Mouse (Mus musculus) spleen, adult 18-20 months (tissue): ENCODE data around the gene Timm10.

ENCODE experiments used
- DNase-seq, 2 experiments: peaks; one replicate each; pipeline ENCODE4 v3.0.0; 2022; ENCODE audit warnings: mixed read lengths in 2 of 2

Gene Timm10

DNA sequence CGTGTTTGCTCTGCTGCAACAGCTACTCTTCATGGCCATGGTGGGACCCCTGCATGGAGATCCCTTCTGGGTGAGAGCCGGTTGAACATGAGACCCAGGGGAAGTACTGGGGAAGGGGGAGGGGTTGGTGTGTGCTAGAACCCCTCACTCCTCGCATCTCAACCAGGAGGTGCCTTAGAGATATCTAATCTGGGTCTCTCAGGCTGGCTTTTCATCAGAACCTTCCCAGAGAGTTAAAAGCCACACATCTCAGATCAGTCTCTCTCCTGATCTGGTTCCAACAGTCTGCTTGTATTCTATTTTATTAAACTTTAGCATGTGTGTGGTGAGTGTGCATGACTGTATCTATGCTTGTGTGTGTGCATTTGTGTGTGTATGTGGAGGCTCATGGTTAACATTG lies 34.6 kb downstream of the Timm10 start:
- no peak for DNase-seq

DNA sequence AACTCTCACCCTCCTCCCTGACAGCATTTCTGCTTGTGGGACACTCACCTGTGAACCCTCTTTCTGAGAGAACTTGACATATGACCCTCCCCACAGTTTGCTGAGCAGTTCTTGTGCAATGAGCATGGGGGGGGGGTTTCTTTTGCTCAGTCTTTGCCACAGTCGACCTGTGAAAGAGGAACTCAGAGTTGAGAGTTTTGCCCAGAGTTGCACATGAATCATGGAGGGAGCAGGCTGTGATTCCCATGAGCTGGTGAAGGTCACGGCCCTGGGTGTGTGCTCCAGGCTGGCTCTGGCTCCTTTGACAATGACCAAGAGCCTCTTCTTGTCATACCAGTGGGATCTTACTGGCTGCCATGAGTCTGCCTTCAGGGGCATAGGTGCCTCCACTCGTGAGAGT lies 35.4 kb downstream of the Timm10 start:
- DNase-seq: no peak

DNA sequence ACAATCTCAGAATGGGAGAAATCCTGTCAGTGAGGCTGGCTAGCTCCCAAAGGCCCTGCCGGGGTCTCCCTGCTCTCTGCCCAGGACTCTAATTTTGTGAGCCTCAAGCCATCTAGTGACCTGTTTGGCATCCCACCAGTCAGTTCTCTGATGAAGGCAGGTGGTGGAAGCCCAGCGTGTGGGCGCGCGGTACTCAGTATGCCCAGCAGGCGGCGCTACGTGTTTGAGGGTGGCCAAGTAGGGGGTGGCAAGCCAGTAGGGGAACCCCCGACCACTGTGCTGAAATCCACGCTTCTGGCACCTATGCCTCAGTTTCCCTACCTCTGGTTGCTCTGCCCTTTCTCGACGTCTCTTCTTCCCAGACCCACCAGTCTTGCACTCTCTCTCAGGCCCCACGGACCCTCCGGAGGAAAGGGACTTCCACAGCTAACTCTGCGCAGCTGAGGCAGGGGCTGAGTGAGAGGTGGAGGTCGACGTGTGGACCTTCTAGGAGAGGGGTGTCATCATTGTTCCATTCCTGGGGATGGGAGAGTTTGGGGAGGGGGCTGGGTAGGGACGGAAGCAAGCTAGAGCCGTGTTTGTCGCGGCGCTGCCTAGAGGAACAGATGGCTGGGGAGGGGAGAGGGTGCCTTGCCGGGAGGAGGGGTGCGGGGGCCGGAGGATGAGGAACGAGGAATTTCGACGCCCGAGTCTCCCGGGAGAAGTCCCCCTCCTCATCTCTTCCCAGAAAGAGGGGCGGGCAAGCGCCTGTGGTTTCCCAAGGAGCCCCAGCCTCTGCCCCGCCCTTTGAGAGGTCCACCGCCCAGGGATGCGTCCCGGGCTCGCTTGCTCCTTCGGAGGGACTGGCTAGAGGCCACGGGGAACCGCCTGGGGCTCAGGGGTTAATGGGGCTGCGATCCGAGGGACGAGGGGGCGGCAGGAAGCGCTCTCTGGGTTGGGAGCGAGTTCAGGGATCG lies 39.1 kb downstream of the Timm10 start:
- peak in 1 of 2 experiments; percentile 59 for DNase-seq

DNA sequence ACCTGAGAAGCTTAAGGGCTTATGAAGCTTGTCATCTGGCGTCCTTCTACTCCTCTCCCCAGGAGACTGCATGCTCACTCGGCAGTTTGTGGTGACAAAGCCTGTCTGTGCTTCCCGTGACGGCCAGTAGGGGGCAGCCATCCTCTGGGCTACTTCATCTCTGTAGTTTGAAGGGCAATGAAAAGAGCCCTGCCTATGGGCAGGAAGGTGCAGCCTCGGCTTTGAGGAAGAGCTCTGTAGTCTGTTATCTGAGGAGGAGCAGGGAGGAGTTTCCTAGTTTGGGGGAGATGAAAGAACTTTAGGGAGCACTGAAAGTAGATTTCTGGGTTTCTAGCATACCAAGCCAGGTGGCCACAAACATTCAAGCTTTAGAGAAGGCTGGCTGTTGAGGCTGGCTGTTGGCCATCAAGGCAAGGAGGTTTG lies 41.7 kb downstream of the Timm10 start:
- peak; percentile 50 to 68 for DNase-seq

DNA sequence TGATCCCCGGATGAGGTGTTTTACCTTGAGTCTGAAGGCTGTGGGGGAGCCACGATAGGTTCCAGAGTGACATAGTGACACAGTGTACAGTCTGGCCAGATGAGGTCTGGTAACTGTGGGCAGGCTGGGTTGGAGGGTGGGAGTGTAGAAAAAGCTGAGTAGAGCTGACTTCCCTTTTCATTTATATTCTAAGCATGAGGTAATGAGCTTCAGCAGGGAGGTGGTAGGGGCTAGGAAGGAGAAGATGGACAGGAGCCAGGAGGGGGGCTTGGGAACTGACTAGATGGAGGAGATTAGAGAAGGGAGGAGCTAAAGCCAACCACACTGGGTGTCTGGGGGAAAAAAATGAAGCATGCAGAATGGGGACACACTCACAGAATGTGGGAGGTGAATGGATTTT lies 42.2 kb downstream of the Timm10 start:
- DNase-seq: no peak

DNA sequence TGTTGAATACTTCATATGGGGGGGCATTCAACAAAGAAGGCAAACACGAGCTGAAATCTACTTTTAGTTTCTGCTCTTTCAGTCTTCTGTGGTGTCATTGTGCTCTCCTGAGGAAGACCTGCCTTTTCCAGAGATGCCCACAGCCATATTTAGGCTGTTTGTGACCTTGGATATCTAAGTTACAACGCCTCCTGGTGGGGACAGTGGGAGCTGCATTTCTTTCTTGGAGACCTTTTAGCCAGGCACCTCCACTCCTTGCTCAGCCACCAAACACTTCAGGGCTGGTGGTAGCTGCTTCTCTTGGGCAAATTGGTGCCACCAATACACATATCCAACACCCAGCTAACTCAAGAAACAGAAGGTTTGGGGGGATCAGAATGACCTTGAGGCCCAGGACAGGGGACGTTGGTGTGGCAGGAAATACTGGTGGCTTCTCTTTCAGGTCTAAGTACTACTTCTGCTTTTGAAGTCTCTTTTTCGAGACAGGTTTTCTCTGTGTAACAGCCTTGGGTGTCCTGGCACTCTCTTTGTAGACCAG lies 43.9 kb downstream of the Timm10 start:
- peak in 1 of 2 experiments; percentile 21 for DNase-seq

DNA sequence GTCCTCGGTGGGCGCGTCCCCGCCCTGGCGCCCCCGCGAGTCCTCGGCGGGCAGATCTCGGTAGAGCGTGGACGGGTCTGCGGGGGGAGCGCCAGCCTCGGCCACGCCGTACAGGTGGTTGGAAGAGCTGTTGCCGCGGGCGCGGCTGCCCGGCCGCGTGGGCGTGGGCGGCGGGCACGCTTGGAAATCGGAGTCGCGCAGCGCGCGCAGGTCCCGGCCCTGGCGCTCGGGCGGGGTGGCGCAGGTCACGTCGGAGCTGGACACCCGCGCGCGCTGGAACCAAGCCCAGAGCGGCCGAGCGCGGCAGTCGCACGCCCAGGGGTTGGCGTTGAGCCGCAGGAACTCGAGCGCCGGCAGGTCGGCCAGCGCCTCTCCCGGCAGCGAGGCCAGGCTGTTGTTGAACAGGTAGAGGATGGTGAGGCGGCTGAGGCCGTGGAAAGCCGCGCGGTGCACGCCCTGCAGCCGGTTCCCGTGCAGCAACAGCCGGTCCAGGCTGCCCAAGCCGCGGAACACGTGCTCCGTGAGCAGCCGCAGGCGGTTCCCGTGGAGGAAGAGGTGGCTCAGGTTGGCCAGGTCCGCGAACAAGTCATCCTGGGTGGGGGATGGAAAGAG lies 45.4 kb downstream of the Timm10 start:
- peak in 1 of 2 experiments; percentile 18 for DNase-seq

DNA sequence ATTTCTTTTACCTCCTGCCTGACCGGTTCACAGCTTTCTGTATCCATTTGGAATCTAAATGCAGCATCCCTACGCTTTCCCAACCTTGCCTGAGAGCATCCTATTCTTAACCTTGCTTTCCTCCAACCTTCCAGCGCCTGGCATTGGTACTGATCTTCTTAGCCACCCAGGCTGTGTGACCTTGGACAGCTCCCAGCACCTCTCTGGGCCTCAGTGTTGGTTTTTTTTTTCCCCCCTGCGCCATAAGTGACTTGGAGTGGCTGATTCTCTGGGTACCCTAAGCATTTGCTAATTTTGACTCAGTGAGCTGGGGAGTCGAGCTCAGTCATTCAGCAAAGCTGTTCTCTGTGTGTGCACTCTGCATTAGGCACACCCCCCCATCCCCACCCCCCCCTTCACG lies 49.0 kb downstream of the Timm10 start:
- DNase-seq: no peak
